Mouse (Mus musculus): ENCODE measurements around the gene Vmn1r227. TPM values are rescaled to one million over a fixed set of nuclear protein-coding genes. Genes with fewer than 3 reads are reported as not detected.

The Vmn1r227 gene
- not detected in 2 replicates for polyA plus RNA-seq (2015; fragmentation: Nextera tagmentation; extraction: Ambion mirVana)

DNA sequence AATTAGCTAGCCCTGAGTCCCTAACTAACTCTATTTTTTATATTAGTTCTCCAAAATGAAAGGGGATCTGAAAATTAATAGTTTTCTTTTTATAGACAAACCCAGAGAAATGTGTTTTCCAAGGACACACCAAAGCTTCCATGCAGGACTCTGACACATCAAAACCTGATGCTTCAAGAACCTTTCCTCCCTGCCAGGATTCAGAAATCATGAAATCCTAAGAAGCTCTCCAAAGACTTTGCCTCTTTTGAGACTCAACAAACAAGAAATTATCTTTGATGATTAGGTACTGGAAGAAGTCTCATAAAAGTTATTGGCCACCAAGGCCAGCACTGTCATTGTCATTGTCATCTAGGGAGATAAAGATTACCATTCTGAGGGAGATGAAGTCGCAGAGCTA, at the start of gene Vmn1r227:
Gene Vmn1r227, plus strand, starts transcription at position 301 of the 400 bp plus-strand sequence.
- 0 out of 2 replicates have a peak, but pooled peaks cover 3% of the 10 kb centered on the region for H3K9me3 ChIP-seq
- no peak within 1 kb of the TSS for H3K27ac ChIP-seq
- WGBS, result 37% methylated on average over 1 of the region's 1 CpGs
- no peak within 1 kb of the TSS for H3K4me2 ChIP-seq (replicated peaks)
- no peak for ATAC-seq (ENCODE audit: low FRiP score, low read depth)
- H3K36me3 ChIP-seq, result no peaks in the 10 kb centered on the region
- no peaks in the 10 kb centered on the region for H3K27me3 ChIP-seq
- no peak within 1 kb of the TSS for H3K4me3 ChIP-seq
- no peak within 1 kb of the TSS for H3K9ac ChIP-seq
- H3K4me1 ChIP-seq, result no peaks in the 10 kb centered on the region

DNA sequence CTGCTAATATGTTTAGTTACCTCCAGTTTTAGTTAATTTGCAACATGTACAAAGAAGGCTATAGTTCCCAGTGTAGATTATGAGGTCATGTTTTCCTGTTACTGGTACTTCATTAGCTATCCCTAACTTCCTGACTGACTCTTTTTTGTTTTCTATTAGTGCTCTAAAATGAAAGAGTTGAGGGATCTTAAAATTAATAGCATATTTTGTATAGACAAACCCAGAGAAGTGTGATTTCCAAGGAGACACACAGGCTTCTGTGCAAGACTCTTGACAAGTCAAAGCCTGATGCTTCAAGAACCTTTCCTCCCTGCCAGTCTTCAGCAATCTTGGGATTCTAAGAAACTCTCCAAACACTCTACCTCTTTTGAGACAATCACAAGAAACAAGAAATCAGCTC, 47.1 kb upstream of the Vmn1r227 start, which contains the start of gene Vmn1r226:
Gene Vmn1r226, plus strand, starts transcription at position 301 of the 400 bp plus-strand sequence.
- Histone ChIP-seq H3K27me3 (no peaks in the 10 kb centered on the region), H3K9ac (no peak within 1 kb of the TSS), H3K9me3 (peaks cover 9% of the 10 kb centered on the region; the same call in 1 of the 2 replicates), H3K4me1 (no peaks in the 10 kb centered on the region), H3K27ac (no peak within 1 kb of the TSS), H3K36me3 (no peaks in the 10 kb centered on the region), H3K4me2 (replicated peaks) (no peak within 1 kb of the TSS), H3K4me3 (no peak within 1 kb of the TSS)
- no peak for ATAC-seq (ENCODE audit: low FRiP score, low read depth)

DNA sequence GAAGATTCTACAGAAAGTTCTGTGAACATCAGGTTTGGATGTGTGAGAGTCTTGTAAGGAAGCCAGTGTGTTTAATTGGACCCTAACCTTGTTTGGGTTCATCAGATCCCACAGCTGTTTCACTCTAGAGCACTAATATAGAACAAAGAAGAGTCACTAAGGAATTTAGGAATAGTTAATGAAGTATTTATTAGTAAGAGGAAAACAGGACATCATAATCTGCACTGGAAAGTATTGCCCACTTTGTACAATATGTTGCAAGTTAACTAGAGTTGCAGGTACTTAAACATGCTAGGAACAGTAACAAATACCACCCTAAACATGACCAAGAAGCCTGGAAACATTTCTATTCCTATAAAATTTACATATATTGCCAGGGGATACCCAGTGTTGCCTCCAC, 56.4 kb downstream of the Vmn1r227 start, which contains the start of gene Vmn1r228:
Gene Vmn1r228, minus strand, starts transcription at position 101 of the 400 bp plus-strand sequence.
- no peak within 1 kb of the TSS for H3K4me2 ChIP-seq (replicated peaks)
- no peaks in the 10 kb centered on the region for H3K27me3 ChIP-seq
- no peak within 1 kb of the TSS for H3K9ac ChIP-seq
- ATAC-seq (ENCODE audit: low FRiP score, low read depth), result no peak
- peaks cover 11% of the 10 kb centered on the region; the same call in 1 of the 2 replicates for H3K9me3 ChIP-seq
- no peak within 1 kb of the TSS for H3K27ac ChIP-seq
- H3K4me1 ChIP-seq, result no peaks in the 10 kb centered on the region
- no peaks in the 10 kb centered on the region for H3K36me3 ChIP-seq
- H3K4me3 ChIP-seq, result no peak within 1 kb of the TSS

Other genes with a start within 250 kb of the Vmn1r227 start
- gene Vmn2r108, start 248.5 kb upstream of the Vmn1r227 start, polyA plus RNA-seq (2015; fragmentation: Nextera tagmentation; extraction: Ambion mirVana), result not detected in 2 replicates
- gene Vmn1r225, start 231.7 kb upstream of the Vmn1r227 start, polyA plus RNA-seq (2015; fragmentation: Nextera tagmentation; extraction: Ambion mirVana), result not detected in 2 replicates
- not detected in 2 replicates for gene Vmn2r109, start 165.1 kb upstream of the Vmn1r227 start, polyA plus RNA-seq (2015; fragmentation: Nextera tagmentation; extraction: Ambion mirVana)
- 0.03 TPM in 2 replicates for gene Vmn2r110, start 133.4 kb upstream of the Vmn1r227 start, polyA plus RNA-seq (2015; fragmentation: Nextera tagmentation; extraction: Ambion mirVana)
- not detected in 2 replicates for gene Fpr-rs3, start 105.0 kb upstream of the Vmn1r227 start, polyA plus RNA-seq (2015; fragmentation: Nextera tagmentation; extraction: Ambion mirVana)
- not detected in 2 replicates for gene Vmn1r226, start 47.0 kb upstream of the Vmn1r227 start, polyA plus RNA-seq (2015; fragmentation: Nextera tagmentation; extraction: Ambion mirVana)
- gene Vmn1r228, start 56.3 kb downstream of the Vmn1r227 start, polyA plus RNA-seq (2015; fragmentation: Nextera tagmentation; extraction: Ambion mirVana), result not detected in 2 replicates
- not detected in 2 replicates for gene Vmn1r229, start 81.7 kb downstream of the Vmn1r227 start, polyA plus RNA-seq (2015; fragmentation: Nextera tagmentation; extraction: Ambion mirVana)
- not detected in 2 replicates for gene Vmn1r230, start 110.6 kb downstream of the Vmn1r227 start, polyA plus RNA-seq (2015; fragmentation: Nextera tagmentation; extraction: Ambion mirVana)
- not detected in 2 replicates for gene Vmn1r231, start 175.2 kb downstream of the Vmn1r227 start, polyA plus RNA-seq (2015; fragmentation: Nextera tagmentation; extraction: Ambion mirVana)
- not detected in 2 replicates for gene Vmn1r232, start 189.9 kb downstream of the Vmn1r227 start, polyA plus RNA-seq (2015; fragmentation: Nextera tagmentation; extraction: Ambion mirVana)
- 375 and 377 TPM in 2 replicates for gene Ppp2r1a, start 215.5 kb downstream of the Vmn1r227 start, polyA plus RNA-seq (2015; fragmentation: Nextera tagmentation; extraction: Ambion mirVana)